Mouse (Mus musculus) CH12.LX (cell line): ENCODE data around the gene Mttp.

Experiments
- CTCF ChIP-seq, 2 experiments: IDR thresholded peaks in 1 of 2; conservative IDR thresholded peaks in 1 of 2; 2 replicates each; pipeline ENCODE4 v1.5.1; 2011 to 2012; ENCODE audit warnings: low read depth in 2 of 2, low read length in 2 of 2, improper control_type of control experiment in 1 of 2, inconsistent platforms in 1 of 2, mild to moderate bottlenecking in 1 of 2, moderate library complexity in 1 of 2
- EP300 ChIP-seq: IDR thresholded peaks from 2 replicates; pipeline ENCODE4 v1.6.1; 2011; ENCODE audit warnings: low read length, improper control_type of control experiment
- MAZ ChIP-seq: IDR thresholded peaks from 2 replicates; pipeline ENCODE4 v1.6.1; 2012; ENCODE audit warnings: low read depth, mild to moderate bottlenecking, inconsistent platforms, low read length, improper control_type of control experiment, moderate library complexity

GRCm38 (mm10) chr3:138118392-138118791, 26.4 kb downstream of the Mttp start:
- TF ChIP-seq MAZ = no peak
- TF ChIP-seq EP300 = no peak
- TF ChIP-seq CTCF (conservative IDR thresholded peaks at IDR 0.05 in 1 of 2, IDR thresholded peaks at IDR 0.05 in 1 of 2; ENCODE audit: low read depth in 2 of 2, low read length in 2 of 2) = no peak
